Mouse (Mus musculus) heart, embryonic 16.5 days (tissue): Measurements from ENCODE around the gene Metrn. TPM values are rescaled to one million over a fixed set of nuclear protein-coding genes. Genes with fewer than 3 reads are reported as not detected.
A peak's percentile ranks its signal among the peaks of the same experiment; 100 is the strongest.

ENCODE experiments used
- ATAC-seq: fragments of 200-750 bp; cut with Nextera tagmentation; replicated peaks from 2 replicates; pipeline ENCODE4 v1.8.0; 2017; ENCODE audit warnings: moderate number of reproducible peaks; ENCODE audit not compliant: insufficient read depth, low FRiP score; ENCODE audit errors: extremely low read depth
- H3K27ac ChIP-seq: fragments of 300-500 bp; sonication (generic); 2 replicates; pipeline ENCODE4 v1.5.1; 2014; ENCODE audit warnings: mild to moderate bottlenecking, low read length, control low read depth, moderate library complexity
- H3K27me3 ChIP-seq: fragments of 300-500 bp; sonication (generic); 2 replicates; pipeline ENCODE4 v1.6.1; 2014; ENCODE audit warnings: low read length, mixed read lengths; ENCODE audit not compliant: control insufficient read depth, insufficient read depth
- H3K36me3 ChIP-seq: fragments of 300-500 bp; sonication (generic); 2 replicates; pipeline ENCODE4 v1.6.1; 2014; ENCODE audit not compliant: control insufficient read depth, insufficient read depth
- H3K4me1 ChIP-seq: fragments of 300-500 bp; sonication (generic); 2 replicates; pipeline ENCODE4 v1.6.1; 2014; ENCODE audit warnings: low read length, mixed read lengths; ENCODE audit not compliant: control insufficient read depth, insufficient read depth
- H3K4me2 ChIP-seq: fragments of 300-500 bp; sonication (generic); 2 replicates; pipeline ENCODE4 v1.6.1; 2014; ENCODE audit warnings: low read depth, mild to moderate bottlenecking, control low read depth, low read length
- H3K4me3 ChIP-seq: fragments of 300-500 bp; sonication (generic); 2 replicates; pipeline ENCODE4 v1.5.1; 2014; ENCODE audit warnings: mild to moderate bottlenecking, control low read depth, low read length
- H3K9ac ChIP-seq: fragments of 300-500 bp; sonication (generic); 2 replicates; pipeline ENCODE4 v1.6.1; 2014; ENCODE audit warnings: low read length, control low read depth
- H3K9me3 ChIP-seq: fragments of 300-500 bp; sonication (generic); replicated peaks from 2 replicates; pipeline ENCODE4 v1.6.1; 2016; ENCODE audit warnings: low read length; ENCODE audit not compliant: control insufficient read depth
- WGBS: fragments of 180-500 bp; shearing (Covaris S2); extraction: QIAGEN DNeasy Blood & Tissue Kit; methylation state at CpG from one replicate; pipeline ENCODE4 v1.1.7; 2014; 5-methylcytosine and 5-hydroxymethylcytosine counted together
- polyA plus RNA-seq: library from polyadenylated mRNA; unstranded; fragments of >200 nt; fragmentation: Nextera tagmentation; extraction: Ambion mirVana; gene quantifications from 2 replicates; pipeline ENCODE4 v1.2.1, GENCODE M21; 2015

Metrn gene
- polyA plus RNA-seq, 1 experiment from 2014 or later = 25.6 TPM

- Histone ChIP-seq H3K4me2 (no peak overlapping the region), H3K4me1 (peaks cover 48% of the 10 kb centered on the region), H3K27ac (no peak overlapping the region), H3K4me3 (no peak overlapping the region), H3K9me3 (no peaks in the 10 kb centered on the region), H3K27me3 (no peaks in the 10 kb centered on the region), H3K9ac (no peak overlapping the region), H3K36me3 (peaks cover 36% of the 10 kb centered on the region)
- ATAC-seq = no peak
- WGBS = 93% methylated on average over 22 of the region's 22 CpGs
Measured at GRCm38 (mm10) chr17:25827546-25828222, 30.7 kb upstream of the Metrn start.

GRCm38 (mm10) chr17:25827011-25827410 lies 30.1 kb upstream of the Metrn start:
- Histone ChIP-seq H3K27me3 (peaks cover 4% of the 10 kb centered on the region; the same call in 1 of the 2 replicates), H3K4me1 (peaks cover 47% of the 10 kb centered on the region), H3K4me2 (no peak overlapping the region), H3K9me3 (no peaks in the 10 kb centered on the region), H3K36me3 (peaks cover 36% of the 10 kb centered on the region), H3K9ac (no peak overlapping the region), H3K4me3 (no peak overlapping the region), H3K27ac (no peak overlapping the region)
- WGBS = 90% methylated on average over 13 of the region's 13 CpGs
- no peak for ATAC-seq

GRCm38 (mm10) chr17:25825984-25826570 lies 29.1 kb upstream of the Metrn start:
- Histone ChIP-seq H3K4me1 (peaks cover 37% of the 10 kb centered on the region), H3K9ac (no peak overlapping the region), H3K9me3 (no peaks in the 10 kb centered on the region), H3K36me3 (peaks cover 30% of the 10 kb centered on the region), H3K27me3 (peaks cover 4% of the 10 kb centered on the region; the same call in 1 of the 2 replicates), H3K4me2 (no peak overlapping the region), H3K4me3 (no peak overlapping the region), H3K27ac (no peak overlapping the region)
- ATAC-seq = no peak
- WGBS = 95% methylated on average over 27 of the region's 27 CpGs

- H3K4me1 ChIP-seq = peaks cover 31% of the 10 kb centered on the region
- no peak overlapping the region for H3K9ac ChIP-seq
- H3K9me3 ChIP-seq = no peaks in the 10 kb centered on the region
- WGBS = 86% methylated on average over 6 of the region's 6 CpGs
- H3K36me3 ChIP-seq = peaks cover 23% of the 10 kb centered on the region
- H3K27ac ChIP-seq = no peak overlapping the region
- H3K4me3 ChIP-seq = no peak overlapping the region
- ATAC-seq = no peak
- peaks cover 9% of the 10 kb centered on the region for H3K27me3 ChIP-seq
- H3K4me2 ChIP-seq = no peak overlapping the region
Measured at GRCm38 (mm10) chr17:25825311-25825710, 28.4 kb upstream of the Metrn start.

- 0 out of 2 replicates have a peak, but pooled peaks cover 18% of the 10 kb centered on the region for H3K36me3 ChIP-seq
- H3K9me3 ChIP-seq = no peaks in the 10 kb centered on the region
- peaks cover 23% of the 10 kb centered on the region for H3K4me1 ChIP-seq
- H3K27me3 ChIP-seq = peaks cover 17% of the 10 kb centered on the region
- WGBS = 60% methylated on average over 17 of the region's 17 CpGs
- H3K27ac ChIP-seq = no peak overlapping the region
- no peak for ATAC-seq
- peak overlapping the region; percentile 78 for H3K4me3 ChIP-seq
- peak overlapping the region; percentile 83 for H3K9ac ChIP-seq
- H3K4me2 ChIP-seq = peak overlapping the region; percentile 91
Measured at GRCm38 (mm10) chr17:25824362-25825142, 27.6 kb upstream of the Metrn start.

- peak; percentile 67 for ATAC-seq
- WGBS = 0% methylated on average over 18 of the region's 18 CpGs
- peaks cover 18% of the 10 kb centered on the region for H3K4me1 ChIP-seq
- H3K27ac ChIP-seq = peak within 1 kb of the TSS; percentile 56
- H3K36me3 ChIP-seq = 0 out of 2 replicates have a peak, but pooled peaks cover 18% of the 10 kb centered on the region
- H3K4me3 ChIP-seq = peak within 1 kb of the TSS; percentile 78
- H3K9ac ChIP-seq = peak within 1 kb of the TSS; percentile 83
- peaks cover 28% of the 10 kb centered on the region for H3K27me3 ChIP-seq
- peak within 1 kb of the TSS; percentile 91 for H3K4me2 ChIP-seq
- H3K9me3 ChIP-seq = no peaks in the 10 kb centered on the region
Measured at GRCm38 (mm10) chr17:25823452-25823851, 26.5 kb upstream of the Metrn start, which contains the start of gene Wdr24. TSS of gene Wdr24 (plus strand) at chr17:25823627.

GRCm38 (mm10) chr17:25818851-25819780 lies 22.2 kb upstream of the Metrn start:
- peaks cover 40% of the 10 kb centered on the region for H3K27me3 ChIP-seq
- no peak overlapping the region for H3K4me2 ChIP-seq

GRCm38 (mm10) chr17:25817662-25818061 lies 20.7 kb upstream of the Metrn start:
- H3K27ac ChIP-seq = no peak overlapping the region
- no peak overlapping the region for H3K9ac ChIP-seq
- H3K4me2 ChIP-seq = no peak overlapping the region
- no peaks in the 10 kb centered on the region for H3K9me3 ChIP-seq
- H3K27me3 ChIP-seq = peaks cover 48% of the 10 kb centered on the region
- ATAC-seq = no peak
- peaks cover 2% of the 10 kb centered on the region; the same call in 1 of the 2 replicates for H3K4me1 ChIP-seq
- H3K4me3 ChIP-seq = no peak overlapping the region
- WGBS = 76% methylated on average over 11 of the region's 11 CpGs
- H3K36me3 ChIP-seq = no peaks in the 10 kb centered on the region

More at GRCm38 (mm10) chr17:25818851-25819780, 22.2 kb upstream of the Metrn start:
- Histone ChIP-seq H3K9me3 (no peaks in the 10 kb centered on the region), H3K9ac (no peak overlapping the region), H3K36me3 (no peaks in the 10 kb centered on the region), H3K27ac (no peak overlapping the region), H3K4me3 (no peak overlapping the region; the same call in 1 of the 2 replicates), H3K4me1 (peaks cover 4% of the 10 kb centered on the region)
- WGBS = 7% methylated on average over 44 of the region's 46 CpGs
- no peak for ATAC-seq
